Comparison of ENCODE assay signal across 25 mouse cellular contexts in the genomic region with DNA sequence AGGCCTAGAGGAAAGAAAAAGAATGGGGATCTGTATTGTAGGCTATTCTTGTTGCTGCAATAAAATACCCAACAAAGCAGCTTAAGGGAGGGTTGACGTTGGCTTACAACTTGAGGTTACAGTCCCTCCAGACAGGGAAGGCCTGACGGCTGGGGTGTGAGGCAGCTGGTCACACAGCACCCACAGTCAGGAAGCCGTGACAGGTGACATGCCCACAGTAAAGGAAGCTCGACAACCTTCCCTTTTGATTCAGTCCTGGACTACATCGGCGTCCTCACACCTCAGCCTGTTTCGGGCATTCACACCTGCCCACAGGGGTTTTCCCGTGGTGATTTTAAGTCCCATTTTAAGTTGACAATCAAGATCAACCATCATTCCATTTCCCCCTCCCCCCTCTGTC. TPM values are rescaled to one million over a fixed set of nuclear protein-coding genes. Genes with fewer than 3 reads are reported as not detected.
"Had no signal": no experiment of that assay in that cellular context is flagged by ENCODE, and none has a peak within 500 bp of the region (broad histone marks: within the 10 kb centered on the region; RNA-seq: fewer than 3 reads in every experiment).

No protein-coding gene starts in this region.

- H3K27me3 ChIP-seq: heart, embryonic 13.5 days; heart, embryonic 15.5 days; hindbrain, embryonic 12.5 days; limb, embryonic 12.5 days had no signal

- H3K4me3 ChIP-seq: heart, adult 2 months; heart, embryonic 13.5 days; heart, embryonic 15.5 days; hindbrain, embryonic 12.5 days; layer of hippocampus, adult 2 months; left cerebral cortex, adult 2 months; limb, embryonic 10.5 days; limb, embryonic 12.5 days had no signal

- H3K4me1 ChIP-seq: hindbrain, embryonic 12.5 days; limb, embryonic 12.5 days had no signal

- H3K9ac ChIP-seq: forebrain, postnatal 0 days; heart, embryonic 13.5 days; heart, embryonic 15.5 days; hindbrain, embryonic 12.5 days; hindbrain, embryonic 14.5 days; limb, embryonic 12.5 days had no signal

- H3K9me3 ChIP-seq: heart, embryonic 13.5 days; heart, embryonic 15.5 days; hindbrain, embryonic 12.5 days; limb, embryonic 10.5 days; limb, embryonic 12.5 days had no signal

- H3K27ac ChIP-seq: heart, adult 2 months; heart, embryonic 13.5 days; heart, embryonic 15.5 days; hindbrain, embryonic 12.5 days; hindbrain, embryonic 14.5 days; layer of hippocampus, adult 2 months; left cerebral cortex, adult 2 months; limb, embryonic 10.5 days; limb, embryonic 12.5 days had no signal

- DNase-seq: forebrain, postnatal 0 days; gastrocnemius, postnatal 14 days; gastrocnemius, postnatal 36 days; heart, adult 11 months; heart, adult 2 months; heart, postnatal 14 days; heart, postnatal 36 days; kidney, adult 11 months; kidney, adult 2 months; kidney, postnatal 10 days; kidney, postnatal 25 days; kidney, postnatal 4 days; liver had no signal

- ATAC-seq: forebrain, postnatal 0 days; hindbrain, embryonic 16.5 days; intestine, embryonic 16.5 days had no signal

- H3K36me3 ChIP-seq: heart, embryonic 13.5 days; heart, embryonic 15.5 days; hindbrain, embryonic 12.5 days; limb, embryonic 10.5 days; limb, embryonic 12.5 days had no signal

- H3K4me2 ChIP-seq: heart, embryonic 11.5 days; heart, embryonic 13.5 days; heart, embryonic 15.5 days; hindbrain, embryonic 12.5 days; hindbrain, embryonic 14.5 days; limb, embryonic 12.5 days had no signal

RNA-seq across cellular contexts. Expression of a gene that starts 35.0 kb away (rescaled TPM):
- total RNA-seq: hematopoietic stem cell, adult 5-6 weeks had no signal
